Mouse (Mus musculus): Measurements from ENCODE around the gene Gsx2. TPM values are rescaled to one million over a fixed set of nuclear protein-coding genes. Genes with fewer than 3 reads are reported as not detected.

The Gsx2 gene
- total RNA-seq, 1 experiment from 2014 or later: not detected

Other genes starting within 250 kb of the Gsx2 start
- gene Chic2, start 30.8 kb upstream of the Gsx2 start, total RNA-seq (2017): 68.6 and 88.6 TPM in 2 replicates
- gene Pdgfra, start 76.7 kb downstream of the Gsx2 start, total RNA-seq (2017): 0.12 TPM in 1 of 2 replicates, not detected in the other